Mouse (Mus musculus): ENCODE results near the gene Rbm47. TPM values are rescaled to one million over a fixed set of nuclear protein-coding genes. Genes with fewer than 3 reads are reported as not detected.
"Not testable (repeated sequence)": the region's sequence is repeated elsewhere in the genome, so short reads cannot be mapped to it uniquely, and the experiment has no call there.

Gene Rbm47
- polyA plus RNA-seq, 1 experiment from 2014 or later = 28.5 TPM

DNA sequence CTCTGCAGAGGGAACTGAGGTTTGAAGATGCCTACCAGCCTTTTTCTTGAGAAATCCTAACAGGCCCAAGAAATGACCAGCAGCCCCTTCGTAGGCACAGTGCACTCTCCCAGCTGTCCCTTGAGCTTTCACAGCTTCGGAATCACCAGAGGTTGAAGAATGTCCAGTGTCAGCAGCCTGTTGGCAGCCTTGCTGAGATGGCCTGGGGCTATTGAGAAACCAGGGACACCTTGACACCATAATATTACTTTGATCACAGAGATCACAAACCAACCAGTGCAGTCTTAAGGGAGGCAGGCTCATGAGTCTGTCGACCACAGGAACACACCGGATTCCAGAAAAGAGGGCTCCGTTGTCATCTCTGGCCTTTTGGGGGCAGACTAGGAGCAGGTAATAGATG is 171.7 kb downstream of the Rbm47 start:
- no peak overlapping the region for H3K4me2 ChIP-seq
- no peak overlapping the region for H3K4me3 ChIP-seq
- 72% methylated on average over 5 of the region's 5 CpGs for WGBS
- no peak overlapping the region for H3K27ac ChIP-seq
- no peaks in the 10 kb centered on the region for H3K27me3 ChIP-seq
- no peak for ATAC-seq (ENCODE audit: borderline replicate concordance, extremely low read depth, low FRiP score, low TSS enrichment)
- H3K9me3 ChIP-seq = no peaks in the 10 kb centered on the region
- 0 out of 2 replicates have a peak, but pooled peaks cover 8% of the 10 kb centered on the region for H3K4me1 ChIP-seq
- H3K9ac ChIP-seq = no peak overlapping the region
- H3K36me3 ChIP-seq = no peaks in the 10 kb centered on the region

DNA sequence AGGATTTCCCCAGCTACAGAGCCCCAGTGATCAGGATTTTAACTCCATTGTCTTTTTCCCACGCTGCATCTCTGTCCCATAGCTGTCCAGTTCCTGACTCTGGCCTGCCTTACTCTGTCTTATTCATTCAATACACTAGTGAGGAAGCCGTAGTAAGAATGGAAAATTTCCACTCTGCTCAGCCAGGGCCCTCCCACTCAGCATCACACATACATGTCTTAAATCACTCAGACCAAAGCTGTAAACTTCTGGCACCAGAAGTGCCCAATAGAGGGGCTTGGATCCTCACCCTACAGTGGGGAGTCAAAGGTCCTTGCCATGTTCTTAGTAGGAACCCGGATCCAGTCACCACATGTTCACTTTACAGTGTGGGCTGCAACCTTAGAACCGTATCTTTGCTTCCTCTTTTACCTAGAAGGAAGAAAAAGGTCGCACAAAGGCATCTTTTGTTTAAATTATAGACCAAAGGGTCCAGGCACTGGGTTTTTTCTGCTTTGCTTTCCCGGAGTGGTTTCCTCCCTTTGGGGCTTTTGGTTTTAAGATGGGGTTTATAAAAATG is 172.3 kb downstream of the Rbm47 start:
- 0 out of 2 replicates have a peak, but pooled peaks cover 8% of the 10 kb centered on the region for H3K4me1 ChIP-seq
- H3K9ac ChIP-seq = no peak overlapping the region
- H3K4me2 ChIP-seq = no peak overlapping the region
- no peaks in the 10 kb centered on the region for H3K27me3 ChIP-seq
- H3K4me3 ChIP-seq = no peak overlapping the region
- H3K27ac ChIP-seq = peak overlapping the region; percentile 7; the same call in 1 of the 2 replicates
- H3K9me3 ChIP-seq = no peaks in the 10 kb centered on the region
- no peaks in the 10 kb centered on the region for H3K36me3 ChIP-seq
- WGBS = 33% methylated on average over 6 of the region's 6 CpGs
- no peak for ATAC-seq (ENCODE audit: borderline replicate concordance, extremely low read depth, low FRiP score, low TSS enrichment)

DNA sequence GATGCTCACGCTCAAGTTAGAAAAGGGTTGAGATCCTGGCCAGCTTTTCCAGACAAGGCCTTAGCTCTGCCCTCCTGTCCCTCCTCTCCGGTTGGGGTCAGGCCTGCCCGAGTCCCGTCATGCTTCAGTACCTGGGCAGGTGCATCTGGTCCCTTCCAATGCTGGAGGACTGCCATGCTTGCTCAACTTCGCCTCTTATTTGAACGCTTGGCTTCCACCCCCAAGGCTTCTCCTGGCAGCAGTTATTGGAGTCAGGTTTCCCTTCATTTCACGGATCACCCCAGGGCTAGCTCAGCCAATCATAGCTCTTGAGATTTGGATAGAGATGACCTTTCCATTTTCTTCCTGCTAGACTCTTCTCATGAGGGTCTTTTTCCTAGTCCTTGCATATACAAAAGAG is 172.8 kb downstream of the Rbm47 start:
- no peaks in the 10 kb centered on the region for H3K27me3 ChIP-seq
- ATAC-seq (ENCODE audit: borderline replicate concordance, extremely low read depth, low FRiP score, low TSS enrichment) = peak; percentile 19; the same call in 1 of the 2 replicates
- no peaks in the 10 kb centered on the region for H3K36me3 ChIP-seq
- H3K9ac ChIP-seq = no peak overlapping the region
- 59% methylated on average over 7 of the region's 7 CpGs for WGBS
- no peaks in the 10 kb centered on the region for H3K9me3 ChIP-seq
- H3K27ac ChIP-seq = peak overlapping the region; percentile 7; the same call in 1 of the 2 replicates
- H3K4me2 ChIP-seq = no peak overlapping the region
- H3K4me3 ChIP-seq = no peak overlapping the region
- H3K4me1 ChIP-seq = 0 out of 2 replicates have a peak, but pooled peaks cover 8% of the 10 kb centered on the region

- Histone ChIP-seq H3K27ac (no peak overlapping the region), H3K4me3 (no peak overlapping the region), H3K4me1 (0 out of 2 replicates have a peak, but pooled peaks cover 5% of the 10 kb centered on the region), H3K9me3 (no peaks in the 10 kb centered on the region), H3K36me3 (no peaks in the 10 kb centered on the region), H3K9ac (no peak overlapping the region), H3K27me3 (no peaks in the 10 kb centered on the region), H3K4me2 (no peak overlapping the region)
- WGBS = 74% methylated on average over 7 of the region's 7 CpGs
- ATAC-seq (ENCODE audit: borderline replicate concordance, extremely low read depth, low FRiP score, low TSS enrichment) = no peak
These were observed 173.8 kb downstream of the Rbm47 start for GRCm38 (mm10) chr5:65999106-65999505.

GRCm38 (mm10) chr5:65997813-65998212 is 175.1 kb downstream of the Rbm47 start:
- H3K9ac ChIP-seq = no peak overlapping the region
- H3K27me3 ChIP-seq = no peaks in the 10 kb centered on the region
- H3K27ac ChIP-seq = no peak overlapping the region
- H3K36me3 ChIP-seq = no peaks in the 10 kb centered on the region
- no peak overlapping the region for H3K4me3 ChIP-seq
- H3K9me3 ChIP-seq = no peaks in the 10 kb centered on the region
- no peak for ATAC-seq (ENCODE audit: borderline replicate concordance, extremely low read depth, low FRiP score, low TSS enrichment)
- no peaks in the 10 kb centered on the region for H3K4me1 ChIP-seq
- H3K4me2 ChIP-seq = no peak overlapping the region

GRCm38 (mm10) chr5:65994643-65995042 is 178.3 kb downstream of the Rbm47 start:
- H3K4me2 ChIP-seq = no peak overlapping the region
- no peaks in the 10 kb centered on the region for H3K27me3 ChIP-seq
- no peaks in the 10 kb centered on the region for H3K9me3 ChIP-seq
- 47% methylated on average over 6 of the region's 6 CpGs for WGBS
- no peak for ATAC-seq (ENCODE audit: borderline replicate concordance, extremely low read depth, low FRiP score, low TSS enrichment)
- no peak overlapping the region for H3K9ac ChIP-seq
- H3K27ac ChIP-seq = no peak overlapping the region
- H3K4me3 ChIP-seq = no peak overlapping the region
- H3K4me1 ChIP-seq = no peaks in the 10 kb centered on the region
- H3K36me3 ChIP-seq = no peaks in the 10 kb centered on the region

DNA sequence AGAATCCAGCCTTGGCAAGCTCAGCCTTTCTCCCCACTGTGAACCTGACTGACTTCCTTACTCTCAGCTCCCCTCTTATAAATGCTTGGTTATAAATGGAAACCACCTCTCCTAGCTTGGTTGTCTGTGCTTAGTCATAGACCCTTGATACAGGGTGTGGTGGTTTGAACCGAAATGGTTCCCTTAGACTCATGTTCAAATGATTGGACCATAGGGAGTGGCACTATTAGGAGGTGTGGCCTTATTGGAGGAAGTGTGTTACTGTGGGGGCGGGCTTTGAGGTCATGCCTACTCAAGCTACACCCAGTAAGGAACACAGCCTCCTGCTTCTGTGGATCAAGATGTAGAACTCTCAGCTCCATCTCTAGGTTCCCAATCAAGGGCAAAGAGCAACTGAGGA is 181.7 kb downstream of the Rbm47 start:
- Histone ChIP-seq H3K4me2 (no peak overlapping the region), H3K27ac (no peak overlapping the region), H3K36me3 (no peaks in the 10 kb centered on the region), H3K4me1 (no peaks in the 10 kb centered on the region), H3K9me3 (no peaks in the 10 kb centered on the region), H3K4me3 (no peak overlapping the region), H3K27me3 (no peaks in the 10 kb centered on the region), H3K9ac (no peak overlapping the region)
- ATAC-seq (ENCODE audit: borderline replicate concordance, extremely low read depth, low FRiP score, low TSS enrichment) = no peak
- 82% methylated on average over 2 of the region's 2 CpGs for WGBS

- H3K4me3 ChIP-seq; H3K4me2 ChIP-seq; H3K9me3 ChIP-seq; H3K27ac ChIP-seq; ATAC-seq (ENCODE audit: borderline replicate concordance, extremely low read depth, low FRiP score, low TSS enrichment); H3K36me3 ChIP-seq; H3K4me1 ChIP-seq; H3K9ac ChIP-seq; H3K27me3 ChIP-seq: not testable (repeated sequence)
- 71% methylated on average over 3 of the region's 3 CpGs for WGBS
These were observed 185.9 kb downstream of the Rbm47 start for GRCm38 (mm10) chr5:65987004-65987403.

DNA sequence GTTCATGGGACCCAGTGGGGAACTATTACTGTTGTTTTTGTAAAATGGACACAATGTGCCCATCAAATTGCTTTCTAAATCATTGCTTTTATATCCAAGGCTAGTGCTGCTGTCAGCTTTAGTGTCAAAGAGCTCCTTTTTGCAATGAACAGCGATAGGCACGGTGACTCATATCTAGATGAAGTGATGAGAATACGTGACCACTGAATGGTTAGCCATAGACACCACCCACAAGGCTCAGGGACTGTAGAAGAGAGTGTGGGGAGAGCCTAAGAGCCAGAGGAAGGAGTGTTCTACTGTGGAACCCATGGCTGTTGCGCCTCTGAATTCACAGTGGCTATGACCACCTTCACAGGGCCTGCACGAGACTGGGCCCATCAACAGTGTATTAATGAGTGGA is 186.5 kb downstream of the Rbm47 start:
- Histone ChIP-seq H3K9ac (no peak overlapping the region), H3K4me1 (no peaks in the 10 kb centered on the region), H3K4me3 (no peak overlapping the region), H3K27me3 (no peaks in the 10 kb centered on the region), H3K4me2 (no peak overlapping the region), H3K27ac (no peak overlapping the region), H3K36me3 (no peaks in the 10 kb centered on the region), H3K9me3 (no peaks in the 10 kb centered on the region)
- WGBS = 90% methylated on average over 5 of the region's 5 CpGs
- no peak for ATAC-seq (ENCODE audit: borderline replicate concordance, extremely low read depth, low FRiP score, low TSS enrichment)

DNA sequence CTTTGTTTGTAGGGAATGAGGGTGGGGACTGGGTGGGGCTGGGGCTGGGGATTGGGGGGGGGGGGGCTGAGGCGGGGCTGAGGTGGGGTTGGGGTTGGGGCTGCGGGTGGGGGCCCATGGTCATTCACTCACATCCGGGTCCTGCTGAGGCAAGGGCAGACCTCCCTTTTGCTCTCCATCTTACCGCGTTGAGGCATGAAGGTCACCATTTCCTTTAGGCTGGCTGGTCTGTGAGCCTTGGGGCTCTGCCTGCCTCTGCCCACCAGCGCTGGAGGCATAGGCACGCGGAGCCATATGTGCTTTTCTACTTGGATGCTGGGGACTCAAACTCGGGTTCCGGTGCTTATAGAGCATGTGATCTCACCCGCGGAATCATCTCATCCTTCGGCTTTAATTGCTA is 197.2 kb downstream of the Rbm47 start:
- ATAC-seq (ENCODE audit: borderline replicate concordance, extremely low read depth, low FRiP score, low TSS enrichment) = no peak
- Histone ChIP-seq H3K27ac (no peak overlapping the region), H3K4me2 (no peak overlapping the region), H3K9ac (no peak overlapping the region), H3K9me3 (no peaks in the 10 kb centered on the region), H3K27me3 (no peaks in the 10 kb centered on the region), H3K36me3 (no peaks in the 10 kb centered on the region), H3K4me1 (no peaks in the 10 kb centered on the region), H3K4me3 (no peak overlapping the region)
- 89% methylated on average over 13 of the region's 13 CpGs for WGBS

GRCm38 (mm10) chr5:65973189-65973588 is 199.7 kb downstream of the Rbm47 start:
- Histone ChIP-seq H3K9ac (no peak overlapping the region), H3K4me3 (no peak overlapping the region), H3K9me3 (no peaks in the 10 kb centered on the region), H3K27ac (no peak overlapping the region), H3K36me3 (no peaks in the 10 kb centered on the region), H3K4me1 (no peaks in the 10 kb centered on the region), H3K27me3 (no peaks in the 10 kb centered on the region), H3K4me2 (no peak overlapping the region)
- no peak for ATAC-seq (ENCODE audit: borderline replicate concordance, extremely low read depth, low FRiP score, low TSS enrichment)
- WGBS = 48% methylated on average over 2 of the region's 2 CpGs

- H3K27me3 ChIP-seq = no peaks in the 10 kb centered on the region
- H3K4me1 ChIP-seq = no peaks in the 10 kb centered on the region
- H3K9me3 ChIP-seq = no peaks in the 10 kb centered on the region
- no peak overlapping the region for H3K4me3 ChIP-seq
- H3K36me3 ChIP-seq = no peaks in the 10 kb centered on the region
- no peak overlapping the region for H3K9ac ChIP-seq
- no peak overlapping the region for H3K4me2 ChIP-seq
- H3K27ac ChIP-seq = no peak overlapping the region
- 87% methylated on average over 3 of the region's 3 CpGs for WGBS
- no peak for ATAC-seq (ENCODE audit: borderline replicate concordance, extremely low read depth, low FRiP score, low TSS enrichment)
These were observed 204.9 kb downstream of the Rbm47 start for GRCm38 (mm10) chr5:65968004-65968403.

DNA sequence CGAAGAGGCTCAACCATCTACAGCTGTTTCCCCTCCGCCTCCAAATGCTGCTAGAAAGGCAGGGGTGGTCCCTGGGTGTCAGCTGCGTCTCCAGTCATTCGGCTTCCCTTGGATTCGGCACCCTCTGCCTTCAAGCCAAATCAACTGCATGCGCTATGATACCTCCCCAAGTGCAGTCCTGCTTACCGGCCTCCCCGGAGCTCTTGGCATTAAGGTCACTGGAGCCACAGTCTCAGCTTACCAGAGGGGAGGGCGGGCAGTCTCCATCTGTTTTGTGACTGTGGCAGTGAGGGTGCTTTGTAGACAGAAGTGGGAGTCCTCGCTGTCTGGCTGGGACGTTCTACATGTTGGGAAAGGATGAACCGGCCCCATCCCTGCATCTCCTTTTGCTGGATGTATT is 205.8 kb downstream of the Rbm47 start:
- no peak for ATAC-seq (ENCODE audit: borderline replicate concordance, extremely low read depth, low FRiP score, low TSS enrichment)
- WGBS = 61% methylated on average over 12 of the region's 12 CpGs
- no peaks in the 10 kb centered on the region for H3K9me3 ChIP-seq

More for the DNA sequence above, 205.8 kb downstream of the Rbm47 start:
- Histone ChIP-seq H3K27ac (no peak overlapping the region), H3K36me3 (no peaks in the 10 kb centered on the region), H3K9ac (no peak overlapping the region), H3K4me3 (no peak overlapping the region), H3K27me3 (no peaks in the 10 kb centered on the region), H3K4me2 (no peak overlapping the region), H3K4me1 (no peaks in the 10 kb centered on the region)
